Mouse (Mus musculus) lung, postnatal 0 days (tissue): ENCODE data around the gene Lrmda.

ENCODE experiments used
- CTCF ChIP-seq: IDR thresholded peaks from 2 replicates; pipeline ENCODE4 v1.5.1; 2016; ENCODE audit warnings: antibody characterized with exemption, mild to moderate bottlenecking
- EP300 ChIP-seq: IDR thresholded peaks from 2 replicates; pipeline ENCODE4 v1.6.1; 2016; ENCODE audit warnings: antibody characterized with exemption, mild to moderate bottlenecking, control low read depth

DNA sequence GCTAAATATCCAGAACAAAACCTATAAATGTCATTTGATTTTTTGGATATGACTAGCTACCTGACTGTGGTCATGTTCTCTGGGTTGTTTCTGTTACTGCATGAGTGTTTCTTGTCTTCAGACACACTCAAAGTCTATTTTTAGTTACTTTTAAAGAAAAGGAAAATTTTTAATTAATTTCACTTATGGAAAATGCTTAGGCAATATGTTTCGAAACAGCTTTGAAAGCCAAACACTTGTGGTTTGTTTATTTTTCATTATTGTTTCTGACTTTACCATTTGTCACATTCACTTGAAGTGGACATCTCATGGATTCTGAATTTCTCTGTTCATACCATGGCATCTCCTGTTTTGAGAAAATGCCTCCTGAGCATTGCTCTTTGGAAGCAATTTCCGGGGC is 582.8 kb downstream of the Lrmda start:
- TF ChIP-seq EP300 (no peak), CTCF (no peak)
